Mouse (Mus musculus) liver, embryonic 14.5 days (tissue): ENCODE measurements around the gene Krt33b. TPM values are rescaled to one million over a fixed set of nuclear protein-coding genes. Genes with fewer than 3 reads are reported as not detected.

ENCODE experiments used
- ATAC-seq: fragments of 200-750 bp; cut with Nextera tagmentation; 2 replicates; pipeline ENCODE4 v1.8.0; 2017; ENCODE audit warnings: moderate number of reproducible peaks, mild to moderate bottlenecking, moderate library complexity; ENCODE audit not compliant: insufficient read depth
- DNase-seq, 3 experiments: peaks; one replicate each; pipeline ENCODE4 v3.0.0-alpha.2; 2012 to 2013; ENCODE audit warnings: low read depth in 3 of 3, low spot score in 3 of 3
- H3K27ac ChIP-seq: fragments of 300-500 bp; sonication (generic); 2 replicates; pipeline ENCODE4 v1.5.1; 2014; ENCODE audit warnings: moderate library complexity, mild to moderate bottlenecking, control low read depth, inconsistent platforms
- H3K27me3 ChIP-seq: fragments of 300-500 bp; sonication (generic); 2 replicates; pipeline ENCODE4 v1.6.1; 2014; ENCODE audit warnings: mild to moderate bottlenecking, low read length, moderate library complexity; ENCODE audit not compliant: control insufficient read depth, insufficient read depth
- H3K36me3 ChIP-seq: fragments of 300-500 bp; sonication (generic); replicated peaks from 2 replicates; pipeline ENCODE4 v1.6.1; 2014; ENCODE audit warnings: low read depth; ENCODE audit not compliant: control insufficient read depth, insufficient read depth
- H3K4me1 ChIP-seq, 2 experiments: fragments of 200-500 bp in 1 of 2; fragments of 300-500 bp in 1 of 2; sonication (generic) in 1 of 2; replicated peaks; 2 replicates each; pipeline ENCODE4 v1.6.1; 2012 to 2014; ENCODE audit warnings: antibody characterized with exemption in 1 of 2, inconsistent platforms in 1 of 2, low read length in 1 of 2; ENCODE audit not compliant: control insufficient read depth in 2 of 2, insufficient read depth in 2 of 2
- H3K4me2 ChIP-seq: fragments of 300-500 bp; sonication (generic); 2 replicates; pipeline ENCODE4 v1.6.1; 2014; ENCODE audit warnings: low read depth, mild to moderate bottlenecking, control low read depth, moderate library complexity
- H3K4me3 ChIP-seq, 2 experiments: fragments of 200-500 bp in 1 of 2; fragments of 300-500 bp in 1 of 2; sonication (generic) in 1 of 2; 2 replicates each; pipeline ENCODE4 v1.5.1; 2012 to 2014; ENCODE audit warnings: low read depth in 2 of 2, low read length in 2 of 2, mild to moderate bottlenecking in 2 of 2, control low read depth in 1 of 2, inconsistent platforms in 1 of 2, moderate library complexity in 1 of 2; ENCODE audit not compliant: insufficient read depth in 1 of 2
- H3K9ac ChIP-seq: fragments of 300-500 bp; sonication (generic); replicated peaks from 2 replicates; pipeline ENCODE4 v1.6.1; 2014; ENCODE audit warnings: mild to moderate bottlenecking, control low read depth, moderate library complexity
- H3K9me3 ChIP-seq: fragments of 300-500 bp; sonication (generic); 2 replicates; pipeline ENCODE4 v1.6.1; 2016; ENCODE audit warnings: low read length, mixed read lengths; ENCODE audit not compliant: control insufficient read depth
- CTCF ChIP-seq: IDR thresholded peaks from 2 replicates; pipeline ENCODE4 v1.5.1; 2016; ENCODE audit warnings: antibody characterized with exemption, low read depth, control low read depth
- EP300 ChIP-seq: IDR thresholded peaks from 2 replicates; pipeline ENCODE4 v1.6.1; 2016; ENCODE audit warnings: antibody characterized with exemption, low read depth
- WGBS: fragments of 180-500 bp; shearing (Covaris S2); extraction: QIAGEN DNeasy Blood & Tissue Kit; methylation state at CpG from one replicate; pipeline ENCODE4 v1.1.7; 2014; ENCODE audit not compliant: insufficient replicate concordance; 5-methylcytosine and 5-hydroxymethylcytosine counted together
- polyA plus RNA-seq, 2 experiments: library from polyadenylated mRNA; depleted of rRNA in 1 of 2; stranded (reverse) in 1 of 2; unstranded in 1 of 2; fragments of >200 nt; fragmentation: Nextera tagmentation in 1 of 2; extraction: Ambion mirVana in 1 of 2; gene quantifications; 2 replicates each; pipeline versions ENCODE4 v1.2.1 to v1.2.3; 2012 to 2014

Krt33b gene
- polyA plus RNA-seq, 2 experiments = not detected

GRCm38 (mm10) chr11:100055686-100056655 is 26.3 kb upstream of the Krt33b start:
- Histone ChIP-seq H3K9me3 (no peaks in the 10 kb centered on the region), H3K27ac (no peak overlapping the region), H3K27me3 (no peaks in the 10 kb centered on the region), H3K4me3 (no peak overlapping the region), H3K4me1 (no peaks in the 10 kb centered on the region), H3K9ac (no peak overlapping the region), H3K36me3 (no peaks in the 10 kb centered on the region), H3K4me2 (no peak overlapping the region)
- whole genome bisulfite sequencing = 45% methylated on average over 9 of the region's 9 CpGs
- TF ChIP-seq CTCF = no peak
- no peak for TF ChIP-seq EP300
- ATAC-seq (no peak), DNase-seq (no peak)

- Histone ChIP-seq H3K27me3 (no peaks in the 10 kb centered on the region), H3K4me3 (no peak within 1 kb of the TSS), H3K4me2 (no peak within 1 kb of the TSS), H3K36me3 (no peaks in the 10 kb centered on the region), H3K9me3 (no peaks in the 10 kb centered on the region), H3K27ac (no peak within 1 kb of the TSS), H3K9ac (no peak within 1 kb of the TSS), H3K4me1 (no peaks in the 10 kb centered on the region)
- 61% methylated on average over 3 of the region's 3 CpGs for WGBS
- TF ChIP-seq CTCF (no peak), EP300 (no peak)
- no peak for DNase-seq
- no peak for ATAC-seq
Observed at GRCm38 (mm10) chr11:100050451-100050850, 20.8 kb upstream of the Krt33b start, which contains the start of gene Krt31. Gene Krt31, minus strand, starts transcription at chr11:100050551.

DNA sequence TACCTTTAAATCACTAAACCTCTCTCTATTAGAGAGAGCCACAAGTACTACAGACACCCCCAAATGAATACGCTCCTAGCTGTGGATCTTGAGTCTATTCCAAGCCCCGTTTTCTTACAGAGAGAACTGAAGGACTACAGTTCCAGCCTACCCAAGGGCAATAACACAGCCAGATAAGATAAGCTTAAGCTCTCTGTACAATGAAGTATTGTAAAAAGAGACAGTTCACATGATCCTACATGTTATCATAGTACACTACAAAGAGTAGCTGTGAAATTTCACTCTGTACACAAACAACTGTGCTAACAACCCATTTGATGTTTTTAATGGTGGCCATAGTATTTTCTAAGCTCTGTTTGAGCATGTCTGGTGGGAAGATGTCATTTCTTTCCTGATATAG is 17.5 kb upstream of the Krt33b start:
- no peaks in the 10 kb centered on the region for H3K36me3 ChIP-seq

GRCm38 (mm10) chr11:100046303-100046866 is 16.7 kb upstream of the Krt33b start:
- Histone ChIP-seq H3K4me1 (no peaks in the 10 kb centered on the region), H3K9ac (no peak overlapping the region), H3K27me3 (no peaks in the 10 kb centered on the region), H3K27ac (no peak overlapping the region), H3K36me3 (no peaks in the 10 kb centered on the region), H3K9me3 (no peaks in the 10 kb centered on the region), H3K4me2 (no peak overlapping the region), H3K4me3 (no peak overlapping the region)
- TF ChIP-seq EP300 (no peak), CTCF (no peak)
- 60% methylated on average over 6 of the region's 6 CpGs for WGBS
- ATAC-seq (no peak), DNase-seq (no peak)

More for the DNA sequence above, 17.5 kb upstream of the Krt33b start:
- 66% methylated on average over 2 of the region's 2 CpGs for WGBS
- H3K9ac ChIP-seq = no peak overlapping the region
- no peak overlapping the region for H3K27ac ChIP-seq
- DNase-seq (no peak), ATAC-seq (no peak)
- no peaks in the 10 kb centered on the region for H3K9me3 ChIP-seq
- H3K4me1 ChIP-seq = no peaks in the 10 kb centered on the region
- no peak overlapping the region for H3K4me2 ChIP-seq
- TF ChIP-seq CTCF (no peak), EP300 (no peak)
- no peaks in the 10 kb centered on the region for H3K27me3 ChIP-seq
- no peak overlapping the region for H3K4me3 ChIP-seq

DNA sequence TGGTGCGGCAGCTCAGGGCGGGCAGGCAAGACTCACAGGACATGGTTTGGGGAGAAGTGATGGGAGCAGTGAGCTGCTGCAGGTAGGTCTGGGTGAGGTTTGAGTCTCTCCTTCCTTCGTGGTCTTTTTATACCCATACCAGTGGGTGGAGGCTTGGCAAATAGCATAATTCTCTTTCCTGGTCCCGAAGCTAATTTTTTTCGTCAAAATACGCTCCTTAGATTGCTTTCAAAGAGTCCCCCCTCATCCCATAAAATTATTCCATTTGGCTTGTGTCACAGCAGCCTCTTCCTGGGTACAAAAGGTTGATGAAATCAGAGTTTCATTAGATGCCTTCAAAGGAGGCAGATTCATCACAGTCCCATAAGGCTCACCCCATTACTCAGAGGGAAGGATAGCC is 11.8 kb upstream of the Krt33b start, which contains the start of gene Krt34:
Gene Krt34, minus strand, starts transcription at position 101 of the 400 bp plus-strand sequence.
- no peaks in the 10 kb centered on the region for H3K9me3 ChIP-seq
- H3K27ac ChIP-seq = no peak within 1 kb of the TSS
- no peaks in the 10 kb centered on the region for H3K4me1 ChIP-seq
- H3K27me3 ChIP-seq = no peaks in the 10 kb centered on the region
- WGBS = 69% methylated on average over 6 of the region's 6 CpGs
- H3K4me3 ChIP-seq = no peak within 1 kb of the TSS
- no peaks in the 10 kb centered on the region for H3K36me3 ChIP-seq
- TF ChIP-seq EP300 = no peak
- TF ChIP-seq CTCF = no peak
- no peak within 1 kb of the TSS for H3K9ac ChIP-seq
- DNase-seq = no peak
- no peak for ATAC-seq
- no peak within 1 kb of the TSS for H3K4me2 ChIP-seq
